Mouse (Mus musculus) hindbrain, embryonic 16.5 days (tissue): ENCODE data around the gene Ccn2. TPM values are rescaled to one million over a fixed set of nuclear protein-coding genes. Genes with fewer than 3 reads are reported as not detected.
A peak's percentile ranks its signal among the peaks of the same experiment; 100 is the strongest.

Experiments
- ATAC-seq: fragments of 200-750 bp; cut with Nextera tagmentation; 2 replicates; pipeline ENCODE4 v1.8.0; 2017; ENCODE audit warnings: moderate TSS enrichment, moderate library complexity
- H3K27ac ChIP-seq: fragments of 300-500 bp; sonication (generic); 2 replicates; pipeline ENCODE4 v1.5.1; 2014; ENCODE audit warnings: low read depth, mild to moderate bottlenecking, control low read depth, low read length, moderate library complexity
- H3K27me3 ChIP-seq: fragments of 300-500 bp; sonication (generic); replicated peaks from 2 replicates; pipeline ENCODE4 v1.6.1; 2014; ENCODE audit warnings: low read length; ENCODE audit not compliant: control insufficient read depth, insufficient read depth
- H3K36me3 ChIP-seq: fragments of 300-500 bp; sonication (generic); 2 replicates; pipeline ENCODE4 v1.6.1; 2014; ENCODE audit warnings: mild to moderate bottlenecking, low read length, moderate library complexity, mixed read lengths; ENCODE audit not compliant: control insufficient read depth, insufficient read depth
- H3K4me1 ChIP-seq: fragments of 300-500 bp; sonication (generic); 2 replicates; pipeline ENCODE4 v1.6.1; 2014; ENCODE audit warnings: low read depth, low read length; ENCODE audit not compliant: control insufficient read depth, insufficient read depth
- H3K4me2 ChIP-seq: fragments of 300-500 bp; sonication (generic); 2 replicates; pipeline ENCODE4 v1.6.1; 2014; ENCODE audit warnings: mild to moderate bottlenecking, low read length, control low read depth, moderate library complexity
- H3K4me3 ChIP-seq: fragments of 300-500 bp; sonication (generic); 2 replicates; pipeline ENCODE4 v1.5.1; 2014; ENCODE audit warnings: mild to moderate bottlenecking, low read length, control low read depth, moderate library complexity
- H3K9ac ChIP-seq: fragments of 300-500 bp; sonication (generic); 2 replicates; pipeline ENCODE4 v1.6.1; 2014; ENCODE audit warnings: low read depth, mild to moderate bottlenecking, control low read depth, low read length, moderate library complexity
- H3K9me3 ChIP-seq: fragments of 300-500 bp; sonication (generic); 2 replicates; pipeline ENCODE4 v1.6.1; 2014; ENCODE audit warnings: mild to moderate bottlenecking, low read length, moderate library complexity; ENCODE audit not compliant: control insufficient read depth
- WGBS: fragments of 180-500 bp; shearing (Covaris S2); extraction: QIAGEN DNeasy Blood & Tissue Kit; methylation state at CpG from one replicate; pipeline ENCODE4 v1.1.7; 2014; 5-methylcytosine and 5-hydroxymethylcytosine counted together
- polyA plus RNA-seq: library from polyadenylated mRNA; unstranded; fragments of >200 nt; fragmentation: Nextera tagmentation; extraction: Ambion mirVana; gene quantifications from 2 replicates; pipeline ENCODE4 v1.2.1, GENCODE M21; 2015

Gene Ccn2
- 3.6 and 5.4 TPM in 2 replicates for polyA plus RNA-seq

- peak within 1 kb of the TSS; percentile 62 for H3K27ac ChIP-seq
- H3K4me1 ChIP-seq, result peaks cover 5% of the 10 kb centered on the region
- peak within 1 kb of the TSS; percentile 80 for H3K4me2 ChIP-seq
- H3K27me3 ChIP-seq, result no peaks in the 10 kb centered on the region
- peak within 1 kb of the TSS; percentile 79 for H3K9ac ChIP-seq
- no peaks in the 10 kb centered on the region for H3K36me3 ChIP-seq
- no peaks in the 10 kb centered on the region for H3K9me3 ChIP-seq
- peak within 1 kb of the TSS; percentile 62 for H3K4me3 ChIP-seq
- ATAC-seq, result peak; percentile 95
- under 1% methylated on average over 53 of the region's 53 CpGs for whole genome bisulfite sequencing
Observed at GRCm38 (mm10) chr10:24595250-24596002, at the start of gene Ccn2. Gene Ccn2 (plus strand): TSS chr10:24595442.

DNA sequence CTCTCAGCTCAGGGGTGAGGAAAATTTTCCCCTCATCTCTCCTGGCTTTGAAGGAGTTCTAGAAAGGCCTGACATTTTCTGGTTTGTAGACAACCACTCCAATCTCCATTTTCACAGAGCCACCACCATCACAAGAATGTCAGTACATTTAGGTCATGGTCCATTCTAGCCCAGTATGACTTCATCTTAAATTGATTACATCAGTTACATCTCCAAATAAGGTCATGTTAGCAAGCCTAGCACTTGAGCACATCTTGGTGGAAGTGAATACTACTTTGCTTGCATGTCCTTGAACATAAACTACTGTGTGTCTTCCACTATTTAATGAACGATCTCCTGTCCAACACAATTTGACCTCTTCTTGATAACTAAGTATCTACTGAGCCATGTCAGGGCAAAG lies 42.4 kb upstream of the Ccn2 start:
- no peaks in the 10 kb centered on the region for H3K36me3 ChIP-seq
- no peak for ATAC-seq
- WGBS, result 85% methylated on average over 1 of the region's 1 CpGs

DNA sequence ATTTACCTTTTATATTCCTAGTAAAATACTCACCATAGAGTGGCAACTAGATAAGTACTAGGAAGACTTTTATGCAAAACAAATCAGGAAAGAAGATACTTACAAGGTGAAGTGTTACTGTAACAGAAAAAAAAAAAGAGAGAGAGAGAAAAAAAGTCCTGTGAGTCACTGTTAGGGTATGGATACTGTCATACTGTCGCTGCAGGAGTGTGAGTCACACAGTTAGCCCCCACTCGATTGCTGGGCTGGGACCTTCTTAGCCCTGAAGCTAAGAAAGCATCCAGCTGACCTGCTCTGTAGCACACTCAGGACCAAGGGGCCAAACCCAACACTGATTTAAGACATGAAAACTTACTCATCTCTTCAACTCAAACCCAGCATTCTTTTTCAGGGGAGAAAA lies 41.2 kb upstream of the Ccn2 start:
- no peak for ATAC-seq
- WGBS, result 85% methylated on average over 2 of the region's 2 CpGs
- no peaks in the 10 kb centered on the region for H3K4me1 ChIP-seq
- no peaks in the 10 kb centered on the region for H3K9me3 ChIP-seq
- no peaks in the 10 kb centered on the region for H3K27me3 ChIP-seq
- H3K27ac ChIP-seq, result no peak overlapping the region
- H3K36me3 ChIP-seq, result no peaks in the 10 kb centered on the region
- no peak overlapping the region for H3K9ac ChIP-seq
- H3K4me2 ChIP-seq, result no peak overlapping the region
- H3K4me3 ChIP-seq, result no peak overlapping the region

More for the DNA sequence above, 42.4 kb upstream of the Ccn2 start:
- H3K27ac ChIP-seq, result no peak overlapping the region
- no peaks in the 10 kb centered on the region for H3K27me3 ChIP-seq
- no peak overlapping the region for H3K9ac ChIP-seq
- no peaks in the 10 kb centered on the region for H3K9me3 ChIP-seq
- H3K4me1 ChIP-seq, result no peaks in the 10 kb centered on the region
- H3K4me3 ChIP-seq, result no peak overlapping the region
- no peak overlapping the region for H3K4me2 ChIP-seq

DNA sequence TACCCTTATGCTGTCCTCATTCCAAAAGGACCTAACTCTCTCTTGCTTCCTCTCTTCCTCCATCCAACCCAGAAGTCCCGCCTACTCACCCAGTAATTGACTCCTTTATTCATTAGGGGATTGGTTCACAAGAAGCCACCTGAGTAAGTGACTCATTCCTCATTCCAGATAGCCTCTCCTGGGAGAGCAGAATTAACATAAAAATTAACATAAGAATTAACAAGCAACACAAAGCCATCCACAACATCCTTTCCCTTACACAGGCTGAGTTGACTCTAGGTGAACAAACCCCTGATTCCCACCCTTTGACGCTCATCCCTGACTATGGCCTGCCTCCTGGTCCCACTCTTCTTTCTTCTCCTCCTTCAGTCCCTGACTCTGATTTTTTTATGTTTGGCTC lies 36.9 kb upstream of the Ccn2 start:
- ATAC-seq, result no peak
- H3K4me3 ChIP-seq, result no peak overlapping the region
- no peaks in the 10 kb centered on the region for H3K27me3 ChIP-seq
- H3K4me2 ChIP-seq, result no peak overlapping the region
- no peaks in the 10 kb centered on the region for H3K4me1 ChIP-seq
- WGBS, result 64% methylated on average over 2 of the region's 2 CpGs
- no peaks in the 10 kb centered on the region for H3K36me3 ChIP-seq
- no peaks in the 10 kb centered on the region for H3K9me3 ChIP-seq
- H3K27ac ChIP-seq, result no peak overlapping the region
- H3K9ac ChIP-seq, result no peak overlapping the region

DNA sequence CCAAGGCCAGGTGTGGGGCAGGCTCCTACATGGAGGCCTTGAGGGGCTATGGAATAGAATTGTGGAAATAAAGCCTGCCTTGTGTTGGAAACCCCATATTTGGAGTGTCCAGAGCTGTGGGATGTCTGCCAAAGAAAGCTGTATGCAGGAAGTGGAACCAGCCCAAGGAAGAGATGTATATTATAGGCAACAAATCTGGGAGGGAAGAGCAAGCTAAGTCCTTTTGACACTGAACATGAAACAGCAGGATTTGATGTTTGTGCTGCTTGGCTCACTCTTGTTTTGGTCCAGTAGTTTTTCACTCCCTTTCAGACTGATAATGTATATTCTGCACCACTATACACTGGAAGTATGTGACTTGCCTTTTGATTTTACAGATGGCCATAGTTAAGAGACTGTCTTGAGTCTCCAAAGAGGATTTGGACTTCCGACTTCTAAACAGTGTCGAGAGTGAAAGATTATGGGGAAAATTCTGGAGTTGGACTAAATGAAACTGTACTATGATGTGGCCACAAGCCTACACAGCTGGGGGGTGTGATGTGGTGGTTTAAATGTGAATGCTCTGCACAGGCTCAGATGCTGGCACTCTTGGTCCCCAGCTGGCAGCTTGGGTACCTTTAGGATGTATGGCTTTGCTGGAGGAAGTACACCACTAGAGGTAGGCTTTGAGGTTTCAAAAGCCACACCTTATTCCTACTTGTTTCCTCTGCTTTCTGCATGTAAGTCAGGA lies 25.4 kb upstream of the Ccn2 start:
- no peak overlapping the region for H3K9ac ChIP-seq
- no peak for ATAC-seq
- H3K4me1 ChIP-seq, result no peaks in the 10 kb centered on the region
- no peaks in the 10 kb centered on the region for H3K9me3 ChIP-seq
- no peaks in the 10 kb centered on the region for H3K27me3 ChIP-seq
- H3K27ac ChIP-seq, result no peak overlapping the region
- no peak overlapping the region for H3K4me2 ChIP-seq
- H3K36me3 ChIP-seq, result no peaks in the 10 kb centered on the region
- no peak overlapping the region for H3K4me3 ChIP-seq
- 91% methylated on average over 2 of the region's 2 CpGs for WGBS

- ATAC-seq, result no peak
- Histone ChIP-seq H3K4me3 (no peak overlapping the region), H3K4me2 (no peak overlapping the region), H3K9me3 (no peaks in the 10 kb centered on the region), H3K27ac (no peak overlapping the region), H3K36me3 (no peaks in the 10 kb centered on the region), H3K27me3 (no peaks in the 10 kb centered on the region), H3K9ac (no peak overlapping the region), H3K4me1 (no peaks in the 10 kb centered on the region)
- WGBS, result 53% methylated on average over 4 of the region's 4 CpGs
Observed at GRCm38 (mm10) chr10:24572044-24572960, 22.9 kb upstream of the Ccn2 start.

GRCm38 (mm10) chr10:24573484-24573883 lies 21.8 kb upstream of the Ccn2 start:
- H3K4me2 ChIP-seq, result no peak overlapping the region
- H3K4me1 ChIP-seq, result no peaks in the 10 kb centered on the region
- no peaks in the 10 kb centered on the region for H3K27me3 ChIP-seq
- no peak overlapping the region for H3K4me3 ChIP-seq
- WGBS, result 31% methylated on average over 3 of the region's 3 CpGs
- no peaks in the 10 kb centered on the region for H3K36me3 ChIP-seq
- peak overlapping the region; percentile 39; the same call in 1 of the 2 replicates for H3K27ac ChIP-seq
- no peaks in the 10 kb centered on the region for H3K9me3 ChIP-seq
- ATAC-seq, result peak; percentile 56; the same call in 1 of the 2 replicates
- H3K9ac ChIP-seq, result no peak overlapping the region

- Histone ChIP-seq H3K27me3 (no peaks in the 10 kb centered on the region), H3K4me1 (no peaks in the 10 kb centered on the region), H3K36me3 (no peaks in the 10 kb centered on the region), H3K27ac (no peak overlapping the region), H3K4me3 (no peak overlapping the region), H3K9me3 (no peaks in the 10 kb centered on the region), H3K9ac (no peak overlapping the region), H3K4me2 (no peak overlapping the region)
- WGBS, result 93% methylated on average over 3 of the region's 3 CpGs
- ATAC-seq, result no peak
Observed at GRCm38 (mm10) chr10:24581076-24581475, 14.2 kb upstream of the Ccn2 start.
